Mouse (Mus musculus) kidney, adult 2 months (tissue): ENCODE measurements at regions not wholly inside any gene's neighbourhood (a gene's known extent, or its start where the extent isn't known, plus 50 kb on each side); places are given as distances from the start of the nearest gene placed in this dataset.
"Not testable (repeated sequence)": the region's sequence is repeated elsewhere in the genome, so short reads cannot be mapped to it uniquely, and the experiment has no call there.

Experiments
- DNase-seq: peaks from one replicate; pipeline ENCODE4 v3.0.0; 2021
- H3K27ac ChIP-seq: fragments of 200-500 bp; 2 replicates; pipeline ENCODE4 v1.5.1; 2012; ENCODE audit warnings: low read depth, low read length, control low read depth, inconsistent platforms; ENCODE audit not compliant: insufficient read depth
- H3K27me3 ChIP-seq: fragments of 200-500 bp; replicated peaks from 2 replicates; pipeline ENCODE4 v1.6.1; 2012; ENCODE audit warnings: mild to moderate bottlenecking, moderate library complexity, low read length, inconsistent platforms; ENCODE audit not compliant: control insufficient read depth, insufficient read depth
- H3K36me3 ChIP-seq: fragments of 200-500 bp; 2 replicates; pipeline ENCODE4 v1.6.1; 2012; ENCODE audit warnings: mild to moderate bottlenecking, moderate library complexity, low read length, inconsistent platforms; ENCODE audit not compliant: control insufficient read depth, insufficient read depth
- H3K4me1 ChIP-seq: fragments of 200-500 bp; 2 replicates; pipeline ENCODE4 v1.6.1; 2011; ENCODE audit warnings: low read length; ENCODE audit not compliant: control insufficient read depth, insufficient read depth
- H3K4me3 ChIP-seq: fragments of 200-500 bp; 2 replicates; pipeline ENCODE4 v1.5.1; 2011; ENCODE audit warnings: mild to moderate bottlenecking, low read depth, low read length, control low read depth; ENCODE audit not compliant: insufficient read depth
- CTCF ChIP-seq: fragments of 200-500 bp; conservative IDR thresholded peaks from 2 replicates; pipeline ENCODE4 v1.5.1; 2011; ENCODE audit warnings: low read depth, mild to moderate bottlenecking, control low read depth, low read length, moderate library complexity, mixed read lengths; ENCODE audit not compliant: insufficient read depth, insufficient read length
- POLR2A ChIP-seq: fragments of 200-500 bp; IDR thresholded peaks from one replicate; pipeline ENCODE4 v1.6.1; 2011; ENCODE audit warnings: low read depth, low read length, control low read depth
- WGBS: fragments of 180-500 bp; shearing (Covaris S2); methylation state at CpG from one replicate; pipeline ENCODE4 v1.1.7; 2018; 5-methylcytosine and 5-hydroxymethylcytosine counted together

GRCm38 (mm10) chrX:93911087-93911840 lies 57.2 kb upstream of the AU015836 start:
- Histone ChIP-seq H3K4me3 (peak overlapping the region; percentile 40; the same call in 1 of the 2 replicates), H3K27me3 (no peaks in the 10 kb centered on the region), H3K36me3 (no peaks in the 10 kb centered on the region), H3K4me1 (no peaks in the 10 kb centered on the region; the same call in 1 of the 2 replicates), H3K27ac (no peak overlapping the region)
- TF ChIP-seq POLR2A (no peak), CTCF (peak; percentile 75)
- peak; percentile 73 for DNase-seq
- WGBS: 12% methylated on average over 20 of the region's 21 CpGs

- Histone ChIP-seq H3K27ac (no peak overlapping the region), H3K27me3 (no peaks in the 10 kb centered on the region), H3K4me1 (no peaks in the 10 kb centered on the region; the same call in 1 of the 2 replicates), H3K36me3 (no peaks in the 10 kb centered on the region), H3K4me3 (no peak overlapping the region)
- no peak for DNase-seq
- no peak for TF ChIP-seq POLR2A
- TF ChIP-seq CTCF: no peak
Measured at GRCm38 (mm10) chrX:93915548-93915947, 52.9 kb upstream of the AU015836 start.

- H3K27ac ChIP-seq, H3K36me3 ChIP-seq, H3K4me1 ChIP-seq, DNase-seq, H3K4me3 ChIP-seq, H3K27me3 ChIP-seq: not testable (repeated sequence)
- 56% methylated on average over 3 of the region's 3 CpGs for WGBS
Measured at GRCm38 (mm10) chrX:93917367-93917766, 51.1 kb upstream of the AU015836 start.
